13 mouse cellular contexts compared by ENCODE assay signal in the genomic region with DNA sequence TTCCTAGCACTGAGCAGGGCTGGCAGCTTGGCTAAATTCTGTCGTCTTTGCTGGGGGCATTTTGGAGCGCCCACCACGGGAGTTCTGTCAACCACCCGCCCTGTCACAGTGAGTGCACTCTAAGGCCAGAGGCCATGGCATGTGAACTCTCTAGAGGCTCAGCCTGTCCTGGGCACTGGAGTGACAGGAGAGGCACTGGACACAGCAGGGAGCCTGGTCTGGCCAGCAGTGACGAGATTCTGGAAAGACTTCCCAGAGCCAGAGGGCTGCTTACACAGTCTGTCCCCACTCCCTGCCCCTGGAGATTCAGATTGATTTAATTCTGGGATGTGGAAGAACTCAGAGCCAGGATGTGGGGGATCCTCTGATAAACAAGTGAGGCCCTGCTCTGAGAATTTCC.
A peak's percentile ranks its signal among the peaks of the same experiment; 100 is the strongest.
DNase-seq lines count a peak whose midpoint lies in the region; ATAC-seq and TF ChIP-seq lines count a peak whose summit lies in the region.
"Had no signal": no experiment of that assay in that cellular context is flagged by ENCODE, and none has a peak within 500 bp of the region (broad histone marks: within the 10 kb centered on the region; RNA-seq: fewer than 3 reads in every experiment).

No protein-coding gene starts in this region.

- peaks cover 77% of the 10 kb centered on the region for H3K4me1 ChIP-seq in forebrain, embryonic 12.5 days
- peaks cover 20% of the 10 kb centered on the region for H3K4me1 ChIP-seq in forebrain, embryonic 11.5 days (replicated peaks; ENCODE audit: control insufficient read depth, insufficient read depth, low read length)
- peaks cover 33% of the 10 kb centered on the region for H3K4me1 ChIP-seq in lung, embryonic 15.5 days
- H3K4me1 ChIP-seq in lung, adult 2 months (ENCODE audit: control insufficient read depth, insufficient read depth, low read length): peaks cover 5% of the 10 kb centered on the region
- H3K4me1 ChIP-seq in hindbrain, embryonic 13.5 days (replicated peaks): peaks cover 80% of the 10 kb centered on the region
- H3K4me1 ChIP-seq in neural tube, embryonic 15.5 days: peaks cover 63% of the 10 kb centered on the region

- TF ChIP-seq POLR2A in lung, adult 2 months (IDR thresholded peaks at IDR 0.05; ENCODE audit: borderline replicate concordance, extremely low read depth, low read depth, low read length): no peak

- DNase-seq in forebrain, embryonic 11.5 days (ENCODE audit: low spot score): no peak
- no peak for DNase-seq in lung, adult 2 months
- DNase-seq in retina, embryonic 14.5 days (ENCODE audit: low spot score): peak; percentile 65
- DNase-seq in right cerebral cortex, postnatal 25 days: no peak
- DNase-seq: cerebellum, adult 8-10 months; thymus, postnatal 4 days had no signal

- H3K36me3 ChIP-seq in forebrain, embryonic 12.5 days (replicated peaks): peaks cover 9% of the 10 kb centered on the region; the same call in 1 of the 2 replicates
- H3K36me3 ChIP-seq in forebrain, embryonic 11.5 days (ENCODE audit: control insufficient read depth, insufficient read depth, low read length): no peaks in the 10 kb centered on the region
- no peaks in the 10 kb centered on the region for H3K36me3 ChIP-seq in lung, embryonic 15.5 days
- H3K36me3 ChIP-seq in hindbrain, embryonic 13.5 days: no peaks in the 10 kb centered on the region; the same call in 1 of the 2 replicates
- no peaks in the 10 kb centered on the region for H3K36me3 ChIP-seq in neural tube, embryonic 15.5 days
- H3K36me3 ChIP-seq: heart, embryonic 15.5 days had no signal

- H3K4me3 ChIP-seq in forebrain, embryonic 12.5 days (replicated peaks): no peak overlapping the region
- no peak overlapping the region for H3K4me3 ChIP-seq in forebrain, embryonic 11.5 days (ENCODE audit: low read depth, low read length)
- no peak overlapping the region for H3K4me3 ChIP-seq in lung, embryonic 15.5 days
- no peak overlapping the region for H3K4me3 ChIP-seq in lung, adult 2 months (replicated peaks; ENCODE audit: extremely low read depth, low read depth, low read length)
- no peak overlapping the region for H3K4me3 ChIP-seq in hindbrain, embryonic 13.5 days
- no peak overlapping the region for H3K4me3 ChIP-seq in neural tube, embryonic 15.5 days (replicated peaks)
- H3K4me3 ChIP-seq: heart, embryonic 15.5 days; liver, embryonic 12.5 days; megakaryocyte, embryonic 14.5 days had no signal

- TF ChIP-seq CTCF in lung, adult 2 months (IDR thresholded peaks at IDR 0.05; ENCODE audit: insufficient read depth, low read length): no peak

- H3K4me2 ChIP-seq in forebrain, embryonic 12.5 days: no peak overlapping the region
- no peak overlapping the region for H3K4me2 ChIP-seq in forebrain, embryonic 11.5 days (ENCODE audit: low read depth, low read length, severe bottlenecking)
- H3K4me2 ChIP-seq in lung, embryonic 15.5 days: no peak overlapping the region
- no peak overlapping the region for H3K4me2 ChIP-seq in hindbrain, embryonic 13.5 days
- H3K4me2 ChIP-seq in neural tube, embryonic 15.5 days: no peak overlapping the region
- H3K4me2 ChIP-seq: heart, embryonic 15.5 days; liver, embryonic 12.5 days had no signal

- 56% methylated on average over 5 of the region's 5 CpGs for WGBS in forebrain, embryonic 12.5 days
- WGBS in forebrain, embryonic 11.5 days: 56% methylated on average over 5 of the region's 5 CpGs
- WGBS in lung, embryonic 15.5 days: 59% methylated on average over 5 of the region's 5 CpGs
- 69% methylated on average over 5 of the region's 5 CpGs for whole genome bisulfite sequencing in lung, adult 2 months
- WGBS in hindbrain, embryonic 13.5 days: 39% methylated on average over 5 of the region's 5 CpGs
- 58% methylated on average over 5 of the region's 5 CpGs for WGBS in neural tube, embryonic 15.5 days

- no peak for ATAC-seq in forebrain, embryonic 12.5 days (ENCODE audit: low FRiP score)
- ATAC-seq in forebrain, embryonic 11.5 days (replicated peaks; ENCODE audit: low FRiP score): no peak
- ATAC-seq in lung, embryonic 15.5 days (ENCODE audit: borderline replicate concordance, extremely low read depth, low FRiP score, low TSS enrichment): peak; percentile 6; the same call in 1 of the 2 replicates
- no peak for ATAC-seq in hindbrain, embryonic 13.5 days (ENCODE audit: low FRiP score)
- ATAC-seq in neural tube, embryonic 15.5 days (ENCODE audit: low FRiP score): no peak
- ATAC-seq: liver, embryonic 12.5 days had no signal

- no peak overlapping the region for H3K9ac ChIP-seq in forebrain, embryonic 12.5 days
- H3K9ac ChIP-seq in forebrain, embryonic 11.5 days (ENCODE audit: low read length): no peak overlapping the region
- no peak overlapping the region for H3K9ac ChIP-seq in lung, embryonic 15.5 days
- 0 out of 2 replicates have a peak overlapping the region, but pooled peaks have one; percentile 9 for H3K9ac ChIP-seq in hindbrain, embryonic 13.5 days
- H3K9ac ChIP-seq in neural tube, embryonic 15.5 days (replicated peaks): no peak overlapping the region
- H3K9ac ChIP-seq: heart, embryonic 15.5 days; liver, embryonic 12.5 days had no signal

- no peaks in the 10 kb centered on the region for H3K9me3 ChIP-seq in forebrain, embryonic 12.5 days
- H3K9me3 ChIP-seq in forebrain, embryonic 11.5 days (ENCODE audit: control insufficient read depth, low read length): no peaks in the 10 kb centered on the region
- H3K9me3 ChIP-seq in lung, embryonic 15.5 days: no peaks in the 10 kb centered on the region
- no peaks in the 10 kb centered on the region for H3K9me3 ChIP-seq in hindbrain, embryonic 13.5 days
- H3K9me3 ChIP-seq in neural tube, embryonic 15.5 days (replicated peaks): no peaks in the 10 kb centered on the region
- H3K9me3 ChIP-seq: heart, embryonic 15.5 days; liver, embryonic 12.5 days; megakaryocyte, embryonic 14.5 days had no signal

- no peaks in the 10 kb centered on the region for H3K27me3 ChIP-seq in forebrain, embryonic 12.5 days
- no peaks in the 10 kb centered on the region for H3K27me3 ChIP-seq in forebrain, embryonic 11.5 days (ENCODE audit: control insufficient read depth, insufficient read depth, low read length)
- H3K27me3 ChIP-seq in lung, embryonic 15.5 days: no peaks in the 10 kb centered on the region
- no peaks in the 10 kb centered on the region for H3K27me3 ChIP-seq in hindbrain, embryonic 13.5 days
- no peaks in the 10 kb centered on the region for H3K27me3 ChIP-seq in neural tube, embryonic 15.5 days (replicated peaks)
- H3K27me3 ChIP-seq: heart, embryonic 15.5 days; liver, embryonic 12.5 days had no signal

- peak overlapping the region; percentile 10; the same call in 1 of the 2 replicates for H3K27ac ChIP-seq in forebrain, embryonic 12.5 days
- no peak overlapping the region for H3K27ac ChIP-seq in forebrain, embryonic 11.5 days (ENCODE audit: low read depth, low read length)
- H3K27ac ChIP-seq in lung, embryonic 15.5 days: no peak overlapping the region
- peak overlapping the region; percentile 72 for H3K27ac ChIP-seq in hindbrain, embryonic 13.5 days
- H3K27ac ChIP-seq in neural tube, embryonic 15.5 days (replicated peaks): no peak overlapping the region; the same call in 1 of the 2 replicates
- H3K27ac ChIP-seq: heart, embryonic 15.5 days; liver, embryonic 12.5 days had no signal

Comparison
In these comparisons a context has a peak if more than half of its experiments do, and no peak if none do; other contexts are left out.
1. H3K27ac ChIP-seq: peak in forebrain, embryonic 12.5 days (single experiment) and hindbrain, embryonic 13.5 days (single experiment); none in forebrain, embryonic 11.5 days (single experiment), lung, embryonic 15.5 days (single experiment) and neural tube, embryonic 15.5 days (single experiment).